Mouse (Mus musculus): ENCODE data around the gene Lmf1. TPM values are rescaled to one million over a fixed set of nuclear protein-coding genes. Genes with fewer than 3 reads are reported as not detected.

The Lmf1 gene
- polyA plus RNA-seq, 1 experiment = 34.8 TPM

GRCm38 (mm10) chr17:25593411-25594261 is 14.8 kb downstream of the Lmf1 start:
- H3K9me3 ChIP-seq = peaks cover 10% of the 10 kb centered on the region
- TF ChIP-seq FLI1 (IDR thresholded peaks at IDR 0.05; ENCODE audit: low read length) = no peak
- TF ChIP-seq GATA1 (IDR thresholded peaks at IDR 0.05; ENCODE audit: borderline replicate concordance, low read length) = no peak
- H3K4me1 ChIP-seq = peaks cover 22% of the 10 kb centered on the region
- peaks cover 53% of the 10 kb centered on the region for H3K36me3 ChIP-seq (replicated peaks; ENCODE audit: low read length)
- H3K4me3 ChIP-seq (replicated peaks) = no peak overlapping the region
- H3K27me3 ChIP-seq (replicated peaks) = peaks cover 76% of the 10 kb centered on the region

GRCm38 (mm10) chr17:25595495-25595894 is 16.6 kb downstream of the Lmf1 start:
- Histone ChIP-seq H3K27me3 (replicated peaks) (peaks cover 77% of the 10 kb centered on the region), H3K9me3 (peaks cover 6% of the 10 kb centered on the region), H3K36me3 (replicated peaks; ENCODE audit: low read length) (peaks cover 37% of the 10 kb centered on the region), H3K4me3 (replicated peaks) (no peak overlapping the region), H3K4me1 (peaks cover 24% of the 10 kb centered on the region)
- no peak for TF ChIP-seq GATA1 (IDR thresholded peaks at IDR 0.05; ENCODE audit: borderline replicate concordance, low read length)
- no peak for TF ChIP-seq FLI1 (IDR thresholded peaks at IDR 0.05; ENCODE audit: low read length)

- peaks cover 83% of the 10 kb centered on the region for H3K27me3 ChIP-seq (replicated peaks)
- no peak for TF ChIP-seq GATA1 (IDR thresholded peaks at IDR 0.05; ENCODE audit: borderline replicate concordance, low read length)
- no peak for TF ChIP-seq FLI1 (IDR thresholded peaks at IDR 0.05; ENCODE audit: low read length)
- H3K4me3 ChIP-seq (replicated peaks) = peak overlapping the region; percentile 16
- peaks cover 28% of the 10 kb centered on the region for H3K36me3 ChIP-seq (replicated peaks; ENCODE audit: low read length)
- peaks cover 37% of the 10 kb centered on the region for H3K4me1 ChIP-seq
- H3K9me3 ChIP-seq = no peaks in the 10 kb centered on the region
Observed at GRCm38 (mm10) chr17:25597537-25597936, 18.7 kb downstream of the Lmf1 start.

GRCm38 (mm10) chr17:25602366-25602765 is 23.5 kb downstream of the Lmf1 start:
- Histone ChIP-seq H3K36me3 (replicated peaks; ENCODE audit: low read length) (peaks cover 6% of the 10 kb centered on the region), H3K27me3 (replicated peaks) (peaks cover 79% of the 10 kb centered on the region), H3K4me1 (peaks cover 46% of the 10 kb centered on the region), H3K9me3 (no peaks in the 10 kb centered on the region), H3K4me3 (replicated peaks) (no peak overlapping the region)
- no peak for TF ChIP-seq GATA1 (IDR thresholded peaks at IDR 0.05; ENCODE audit: borderline replicate concordance, low read length)

GRCm38 (mm10) chr17:25604234-25604633 is 25.3 kb downstream of the Lmf1 start:
- H3K4me3 ChIP-seq (replicated peaks) = no peak overlapping the region
- H3K9me3 ChIP-seq = no peaks in the 10 kb centered on the region
- peaks cover 73% of the 10 kb centered on the region for H3K27me3 ChIP-seq (replicated peaks)
- peaks cover 8% of the 10 kb centered on the region for H3K36me3 ChIP-seq (replicated peaks; ENCODE audit: low read length)
- peaks cover 43% of the 10 kb centered on the region for H3K4me1 ChIP-seq
- TF ChIP-seq GATA1 (IDR thresholded peaks at IDR 0.05; ENCODE audit: borderline replicate concordance, low read length) = no peak

- Histone ChIP-seq H3K27me3 (replicated peaks) (peaks cover 44% of the 10 kb centered on the region), H3K4me1 (peaks cover 19% of the 10 kb centered on the region), H3K4me3 (replicated peaks) (no peak overlapping the region), H3K36me3 (replicated peaks; ENCODE audit: low read length) (peaks cover 20% of the 10 kb centered on the region), H3K9me3 (no peaks in the 10 kb centered on the region)
- TF ChIP-seq GATA1 (IDR thresholded peaks at IDR 0.05; ENCODE audit: borderline replicate concordance, low read length) = no peak
- no peak for TF ChIP-seq FLI1 (IDR thresholded peaks at IDR 0.05; ENCODE audit: low read length)
Observed at GRCm38 (mm10) chr17:25608137-25608785, 29.4 kb downstream of the Lmf1 start.

GRCm38 (mm10) chr17:25608821-25609505 is 30.1 kb downstream of the Lmf1 start:
- no peak for TF ChIP-seq FLI1 (IDR thresholded peaks at IDR 0.05; ENCODE audit: low read length)
- no peak for TF ChIP-seq GATA1 (IDR thresholded peaks at IDR 0.05; ENCODE audit: borderline replicate concordance, low read length)
- Histone ChIP-seq H3K4me3 (replicated peaks) (no peak overlapping the region), H3K36me3 (replicated peaks; ENCODE audit: low read length) (peaks cover 27% of the 10 kb centered on the region), H3K9me3 (no peaks in the 10 kb centered on the region), H3K27me3 (replicated peaks) (peaks cover 40% of the 10 kb centered on the region), H3K4me1 (peaks cover 12% of the 10 kb centered on the region)

GRCm38 (mm10) chr17:25609506-25609828 is 30.6 kb downstream of the Lmf1 start:
- H3K27me3 ChIP-seq (replicated peaks) = peaks cover 40% of the 10 kb centered on the region
- H3K36me3 ChIP-seq (replicated peaks; ENCODE audit: low read length) = peaks cover 32% of the 10 kb centered on the region

GRCm38 (mm10) chr17:25610151-25610550 is 31.3 kb downstream of the Lmf1 start:
- no peaks in the 10 kb centered on the region for H3K9me3 ChIP-seq
- peaks cover 37% of the 10 kb centered on the region for H3K36me3 ChIP-seq (replicated peaks; ENCODE audit: low read length)
- peaks cover 3% of the 10 kb centered on the region; the same call in 1 of the 2 replicates for H3K4me1 ChIP-seq
- no peak overlapping the region for H3K4me3 ChIP-seq (replicated peaks)
- H3K27me3 ChIP-seq (replicated peaks) = peaks cover 34% of the 10 kb centered on the region
- TF ChIP-seq FLI1 (IDR thresholded peaks at IDR 0.05; ENCODE audit: low read length) = no peak
- TF ChIP-seq GATA1 (IDR thresholded peaks at IDR 0.05; ENCODE audit: borderline replicate concordance, low read length) = no peak

More at GRCm38 (mm10) chr17:25609506-25609828, 30.6 kb downstream of the Lmf1 start:
- H3K4me3 ChIP-seq (replicated peaks) = no peak overlapping the region
- H3K9me3 ChIP-seq = no peaks in the 10 kb centered on the region
- no peak for TF ChIP-seq GATA1 (IDR thresholded peaks at IDR 0.05; ENCODE audit: borderline replicate concordance, low read length)
- no peak for TF ChIP-seq FLI1 (IDR thresholded peaks at IDR 0.05; ENCODE audit: low read length)
- H3K4me1 ChIP-seq = peaks cover 8% of the 10 kb centered on the region; the same call in 1 of the 2 replicates

Data from megakaryocyte, embryonic 14.5 days (primary cell).